32 mouse cellular contexts compared by ENCODE assay signal in genomic region chr11:34959291-34959690, GRCm38 (mm10).
A peak's percentile ranks its signal among the peaks of the same experiment; 100 is the strongest.
DNase-seq lines count a peak whose midpoint lies in the region; ATAC-seq lines count a peak whose summit lies in the region.
"Had no signal": no experiment of that assay in that cellular context is flagged by ENCODE, and none has a peak within 500 bp of the region (broad histone marks: within the 10 kb centered on the region; RNA-seq: fewer than 3 reads in every experiment).

No protein-coding gene starts in this region.

- no peak overlapping the region for H3K9ac ChIP-seq in forebrain, embryonic 15.5 days (replicated peaks)
- no peak overlapping the region for H3K9ac ChIP-seq in forebrain, embryonic 12.5 days
- H3K9ac ChIP-seq: embryonic facial prominence, embryonic 12.5 days; hindbrain, embryonic 12.5 days; liver, embryonic 14.5 days; stomach, embryonic 15.5 days had no signal

- H3K4me1 ChIP-seq in forebrain, embryonic 15.5 days, result 0 out of 2 replicates have a peak, but pooled peaks cover 7% of the 10 kb centered on the region
- H3K4me1 ChIP-seq in forebrain, embryonic 12.5 days, result no peaks in the 10 kb centered on the region
- H3K4me1 ChIP-seq in embryonic facial prominence, embryonic 10.5 days, result peaks cover 6% of the 10 kb centered on the region; the same call in 1 of the 2 replicates
- H3K4me1 ChIP-seq: embryonic facial prominence, embryonic 12.5 days; hindbrain, embryonic 12.5 days; stomach, embryonic 15.5 days had no signal

- H3K4me3 ChIP-seq in forebrain, embryonic 15.5 days, result no peak overlapping the region
- no peak overlapping the region for H3K4me3 ChIP-seq in forebrain, embryonic 12.5 days (replicated peaks)
- H3K4me3 ChIP-seq in embryonic facial prominence, embryonic 10.5 days, result no peak overlapping the region
- H3K4me3 ChIP-seq: embryonic facial prominence, embryonic 12.5 days; hindbrain, embryonic 12.5 days; layer of hippocampus, adult 2 months; left cerebral cortex, adult 2 months; stomach, embryonic 15.5 days had no signal

- no peaks in the 10 kb centered on the region for H3K36me3 ChIP-seq in forebrain, embryonic 15.5 days
- H3K36me3 ChIP-seq in forebrain, embryonic 12.5 days (replicated peaks), result no peaks in the 10 kb centered on the region
- no peaks in the 10 kb centered on the region for H3K36me3 ChIP-seq in embryonic facial prominence, embryonic 10.5 days (replicated peaks)
- H3K36me3 ChIP-seq: embryonic facial prominence, embryonic 12.5 days; hindbrain, embryonic 12.5 days; stomach, embryonic 15.5 days had no signal

- H3K27me3 ChIP-seq in forebrain, embryonic 15.5 days, result no peaks in the 10 kb centered on the region
- H3K27me3 ChIP-seq in forebrain, embryonic 12.5 days, result no peaks in the 10 kb centered on the region
- no peaks in the 10 kb centered on the region; the same call in 1 of the 2 replicates for H3K27me3 ChIP-seq in embryonic facial prominence, embryonic 10.5 days (replicated peaks; ENCODE audit: low read depth, poor library complexity, severe bottlenecking)
- H3K27me3 ChIP-seq: embryonic facial prominence, embryonic 12.5 days; hindbrain, embryonic 12.5 days; stomach, embryonic 15.5 days had no signal

- 0 out of 2 replicates have a peak, but pooled peaks have one; percentile 55 for ATAC-seq in forebrain, embryonic 15.5 days (replicated peaks)
- ATAC-seq in forebrain, embryonic 12.5 days (ENCODE audit: low FRiP score), result no peak
- ATAC-seq: inflammation-experienced regulatory T-cells, adult 6 months had no signal

- H3K9me3 ChIP-seq in forebrain, embryonic 15.5 days, result no peaks in the 10 kb centered on the region
- H3K9me3 ChIP-seq in forebrain, embryonic 12.5 days, result no peaks in the 10 kb centered on the region
- H3K9me3 ChIP-seq in embryonic facial prominence, embryonic 10.5 days, result no peaks in the 10 kb centered on the region
- H3K9me3 ChIP-seq: embryonic facial prominence, embryonic 12.5 days; hindbrain, embryonic 12.5 days; stomach, embryonic 15.5 days had no signal

- H3K27ac ChIP-seq in forebrain, embryonic 15.5 days (replicated peaks), result no peak overlapping the region
- no peak overlapping the region for H3K27ac ChIP-seq in forebrain, embryonic 12.5 days
- H3K27ac ChIP-seq in embryonic facial prominence, embryonic 10.5 days (replicated peaks), result no peak overlapping the region
- H3K27ac ChIP-seq: embryonic facial prominence, embryonic 12.5 days; hindbrain, embryonic 12.5 days; layer of hippocampus, adult 2 months; left cerebral cortex, adult 2 months; liver, embryonic 14.5 days; macrophage; stomach, embryonic 15.5 days had no signal

- H3K4me2 ChIP-seq in forebrain, embryonic 15.5 days (replicated peaks), result no peak overlapping the region
- H3K4me2 ChIP-seq in forebrain, embryonic 12.5 days, result no peak overlapping the region
- H3K4me2 ChIP-seq: embryonic facial prominence, embryonic 12.5 days; heart, embryonic 11.5 days; hindbrain, embryonic 12.5 days; stomach, embryonic 15.5 days had no signal

- WGBS in forebrain, embryonic 15.5 days, result 34% methylated on average over 7 of the region's 7 CpGs
- 65% methylated on average over 7 of the region's 7 CpGs for WGBS in forebrain, embryonic 12.5 days
- WGBS in embryonic facial prominence, embryonic 10.5 days, result 40% methylated on average over 7 of the region's 7 CpGs

- DNase-seq in embryo, embryonic 10.5 days (ENCODE audit: low spot score), result peak; percentile 35
- peak; percentile 29 for DNase-seq in embryonic facial prominence, embryonic 10.5 days (ENCODE audit: low spot score)
- DNase-seq in forelimb bud, embryonic 11.5 days (ENCODE audit: low read depth, low spot score), result peak; percentile 62
- DNase-seq in urinary bladder, adult 18-20 months (ENCODE audit: low spot score in 2 of 2), result no peak
- DNase-seq in gastrocnemius, adult 8-10 months (ENCODE audit: low spot score in 2 of 2), result no peak
- DNase-seq in thymus, postnatal 36 days, result no peak
- DNase-seq: adrenal gland, postnatal 36 days; B cell, adult 2 months; cerebellum, adult 8-10 months; cerebellum, postnatal 36 days; gastrocnemius, postnatal 36 days; heart, adult 18-20 months; heart, postnatal 36 days; kidney, adult 11 months; kidney, postnatal 36 days; liver; lung, adult 2 months; lung, postnatal 10 days; midbrain, embryonic 14.5 days; right cerebral cortex, postnatal 25 days; thymus, postnatal 14 days had no signal

Comparison
In these comparisons a context has a peak if more than half of its experiments do, and no peak if none do; other contexts are left out.
1. DNase-seq: peak in embryo, embryonic 10.5 days (single experiment), embryonic facial prominence, embryonic 10.5 days (single experiment) and forelimb bud, embryonic 11.5 days (single experiment); none in urinary bladder, adult 18-20 months (0 of 2), gastrocnemius, adult 8-10 months (0 of 2) and thymus, postnatal 36 days (0 of 2).